Mouse (Mus musculus): Measurements from ENCODE around the gene Hoxd3.

- no peak for TF ChIP-seq POLR2A (IDR thresholded peaks at IDR 0.05; ENCODE audit: low read depth, low read length)
- TF ChIP-seq CTCF (IDR thresholded peaks at IDR 0.05; ENCODE audit: extremely low read depth, insufficient read length, insufficient replicate concordance, low read depth, low read length): no peak
These were observed 28.9 kb upstream of the Hoxd3 start for GRCm38 (mm10) chr2:74682796-74683195.

Measured in small intestine, adult 2 months (tissue).